Mouse (Mus musculus) heart, embryonic 14.5 days (tissue): Measurements from ENCODE around the gene Slitrk4. TPM values are rescaled to one million over a fixed set of nuclear protein-coding genes. Genes with fewer than 3 reads are reported as not detected.

Source experiments
- polyA plus RNA-seq: library from polyadenylated mRNA; unstranded; fragments of >200 nt; fragmentation: Nextera tagmentation; extraction: Ambion mirVana; gene quantifications from 2 replicates; pipeline ENCODE4 v1.2.1, GENCODE M21; 2014

Gene Slitrk4
- polyA plus RNA-seq, 1 experiment from 2014 or later: 14.5 TPM

Other genes with a start within 250 kb of the Slitrk4 start
- not detected in 2 replicates for gene Gm6760, start 124.8 kb downstream of the Slitrk4 start, polyA plus RNA-seq
- 0.12 and 0.16 TPM in 2 replicates for gene 3830417A13Rik, start 103.4 kb downstream of the Slitrk4 start, polyA plus RNA-seq